Mouse (Mus musculus) intestine, embryonic 14.5 days (tissue): ENCODE results near the gene Fancg. TPM values are rescaled to one million over a fixed set of nuclear protein-coding genes. Genes with fewer than 3 reads are reported as not detected.

Experiments used
- ATAC-seq: fragments of 200-750 bp; cut with Nextera tagmentation; replicated peaks from 2 replicates; pipeline ENCODE4 v1.8.0; 2017; ENCODE audit warnings: low read depth, moderate number of reproducible peaks, moderate TSS enrichment, moderate library complexity; ENCODE audit not compliant: low FRiP score, low TSS enrichment
- DNase-seq: peaks from one replicate; pipeline ENCODE4 v3.0.0-alpha.2; 2018; ENCODE audit warnings: low spot score
- H3K27ac ChIP-seq: fragments of 300-500 bp; sonication (generic); 2 replicates; pipeline ENCODE4 v1.5.1; 2014; ENCODE audit warnings: low read depth, mild to moderate bottlenecking, control low read depth
- H3K27me3 ChIP-seq: fragments of 300-500 bp; sonication (generic); replicated peaks from 2 replicates; pipeline ENCODE4 v1.6.1; 2014; ENCODE audit warnings: low read length, control low read depth; ENCODE audit not compliant: control insufficient read depth, insufficient read depth
- H3K36me3 ChIP-seq: fragments of 300-500 bp; sonication (generic); 2 replicates; pipeline ENCODE4 v1.6.1; 2014; ENCODE audit warnings: low read length, control low read depth; ENCODE audit not compliant: control insufficient read depth, insufficient read depth
- H3K4me1 ChIP-seq: fragments of 300-500 bp; sonication (generic); replicated peaks from 2 replicates; pipeline ENCODE4 v1.6.1; 2014; ENCODE audit warnings: low read length, control low read depth, mixed read lengths; ENCODE audit not compliant: control insufficient read depth, insufficient read depth
- H3K4me2 ChIP-seq: fragments of 300-500 bp; sonication (generic); 2 replicates; pipeline ENCODE4 v1.6.1; 2014; ENCODE audit warnings: low read length
- H3K4me3 ChIP-seq: fragments of 300-500 bp; sonication (generic); 2 replicates; pipeline ENCODE4 v1.5.1; 2014; ENCODE audit warnings: low read depth, low read length, control low read depth, mixed read lengths
- H3K9ac ChIP-seq: fragments of 300-500 bp; sonication (generic); 2 replicates; pipeline ENCODE4 v1.6.1; 2014; ENCODE audit warnings: mild to moderate bottlenecking, low read length
- H3K9me3 ChIP-seq: fragments of 300-500 bp; sonication (generic); 2 replicates; pipeline ENCODE4 v1.6.1; 2016; ENCODE audit warnings: low read length, control low read depth; ENCODE audit not compliant: control insufficient read depth
- WGBS: fragments of 180-500 bp; shearing (Covaris S2); extraction: QIAGEN DNeasy Blood & Tissue Kit; methylation state at CpG from one replicate; pipeline ENCODE4 v1.1.7; 2014; 5-methylcytosine and 5-hydroxymethylcytosine counted together
- polyA plus RNA-seq: library from polyadenylated mRNA; unstranded; fragments of >200 nt; fragmentation: Nextera tagmentation; extraction: Ambion mirVana; gene quantifications from 2 replicates; pipeline ENCODE4 v1.2.1, GENCODE M21; 2014

The Fancg gene
- 16.6 and 17.8 TPM in 2 replicates for polyA plus RNA-seq

DNA sequence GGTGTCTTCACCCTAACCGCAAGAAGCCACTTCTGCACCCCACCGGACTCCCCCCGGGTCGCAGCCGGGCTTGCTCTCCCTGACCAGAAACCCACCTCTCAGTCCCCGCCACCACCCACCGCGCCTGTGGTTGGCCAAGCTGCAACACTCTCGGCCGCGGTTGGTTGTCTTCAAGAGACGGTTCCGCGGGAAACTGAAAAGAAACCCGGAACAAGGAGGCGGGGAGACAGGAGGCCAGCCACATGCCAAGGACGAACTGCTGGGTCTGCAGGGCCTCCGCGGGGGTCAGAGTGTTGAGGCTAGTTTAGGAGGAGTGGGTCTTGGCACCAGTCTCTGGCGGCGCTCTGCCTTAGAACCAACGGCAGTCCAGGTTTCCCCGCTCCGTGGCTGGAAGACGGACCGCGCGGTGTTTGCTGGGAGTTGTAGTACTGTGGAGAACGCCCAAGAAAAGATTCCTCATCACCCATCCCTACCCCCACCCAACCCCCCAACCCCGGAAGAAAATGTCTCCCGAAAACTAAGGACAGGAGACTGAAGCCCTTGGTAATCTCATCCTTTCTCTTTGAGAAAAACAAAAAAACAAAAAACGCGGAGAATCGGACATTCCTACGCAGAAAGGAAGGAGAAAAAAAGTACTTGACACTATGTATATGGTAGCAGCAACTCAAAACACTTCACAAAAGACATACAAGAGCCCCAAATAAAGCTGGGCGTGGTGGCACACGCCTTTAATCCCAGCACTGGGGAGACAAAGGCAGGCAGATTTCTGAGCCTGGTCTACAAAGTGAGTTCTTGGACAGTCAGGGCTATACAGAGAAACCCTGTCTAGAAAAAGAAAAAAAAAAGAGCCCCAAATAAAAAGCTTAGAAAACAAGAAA lies at the start of gene Fancg:
Fancg (minus strand) TSS at position 346 of the 878 bp plus-strand sequence.
- Histone ChIP-seq H3K27me3 (no peaks in the 10 kb centered on the region), H3K27ac (peak within 1 kb of the TSS; percentile 43; the same call in 1 of the 2 replicates), H3K9me3 (no peaks in the 10 kb centered on the region), H3K4me2 (peak within 1 kb of the TSS; percentile 92), H3K4me1 (peaks cover 5% of the 10 kb centered on the region; the same call in 1 of the 2 replicates), H3K4me3 (peak within 1 kb of the TSS; percentile 83), H3K9ac (peak within 1 kb of the TSS; percentile 65), H3K36me3 (0 out of 2 replicates have a peak, but pooled peaks cover 8% of the 10 kb centered on the region)
- DNase-seq (peak; percentile 94), ATAC-seq (peak; percentile 90)
- 2% methylated on average over 37 of the region's 37 CpGs for WGBS

DNA sequence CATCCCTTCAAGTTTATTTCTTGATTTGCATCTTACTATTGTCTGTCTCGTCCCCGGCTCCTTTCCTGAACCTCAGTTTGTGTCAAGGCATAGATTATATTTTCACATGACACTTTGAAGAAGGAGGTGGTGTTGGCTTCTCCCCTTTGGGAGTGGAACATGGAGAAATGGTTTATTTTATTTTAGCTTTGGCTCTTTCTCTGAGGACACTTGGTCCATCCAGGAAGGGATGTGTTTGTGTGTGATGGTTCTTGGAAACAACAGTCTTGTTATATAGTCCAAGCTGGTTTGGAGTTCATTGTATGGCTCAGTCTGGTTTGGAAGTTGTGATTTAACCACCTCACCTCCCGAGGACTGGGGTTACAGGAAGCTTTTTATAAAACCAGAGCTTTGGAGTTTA lies 49.4 kb upstream of the Fancg start:
- H3K36me3 ChIP-seq, result no peaks in the 10 kb centered on the region
- peak overlapping the region; percentile 93 for H3K4me2 ChIP-seq
- H3K27me3 ChIP-seq, result peaks cover 26% of the 10 kb centered on the region
- no peak for DNase-seq
- H3K4me3 ChIP-seq, result peak overlapping the region; percentile 52
- H3K9me3 ChIP-seq, result no peaks in the 10 kb centered on the region
- 41% methylated on average over 3 of the region's 3 CpGs for WGBS
- H3K27ac ChIP-seq, result no peak overlapping the region
- no peak overlapping the region for H3K9ac ChIP-seq
- ATAC-seq, result no peak
- 0 out of 2 replicates have a peak, but pooled peaks cover 3% of the 10 kb centered on the region for H3K4me1 ChIP-seq

GRCm38 (mm10) chr4:43058753-43059654 lies 48.7 kb upstream of the Fancg start, which contains the start of gene Unc13b:
Unc13b (plus strand) TSS chr4:43058953.
- H3K4me1 ChIP-seq, result 0 out of 2 replicates have a peak, but pooled peaks cover 3% of the 10 kb centered on the region
- DNase-seq, result peak; percentile 92
- peak within 1 kb of the TSS; percentile 52 for H3K4me3 ChIP-seq
- H3K36me3 ChIP-seq, result no peaks in the 10 kb centered on the region
- ATAC-seq, result peak; percentile 98
- H3K4me2 ChIP-seq, result peak within 1 kb of the TSS; percentile 93
- H3K9ac ChIP-seq, result peak within 1 kb of the TSS; percentile 51
- H3K27ac ChIP-seq, result peak within 1 kb of the TSS; percentile 80
- no peaks in the 10 kb centered on the region for H3K9me3 ChIP-seq
- peaks cover 26% of the 10 kb centered on the region for H3K27me3 ChIP-seq
- under 1% methylated on average over 90 of the region's 90 CpGs for WGBS

DNA sequence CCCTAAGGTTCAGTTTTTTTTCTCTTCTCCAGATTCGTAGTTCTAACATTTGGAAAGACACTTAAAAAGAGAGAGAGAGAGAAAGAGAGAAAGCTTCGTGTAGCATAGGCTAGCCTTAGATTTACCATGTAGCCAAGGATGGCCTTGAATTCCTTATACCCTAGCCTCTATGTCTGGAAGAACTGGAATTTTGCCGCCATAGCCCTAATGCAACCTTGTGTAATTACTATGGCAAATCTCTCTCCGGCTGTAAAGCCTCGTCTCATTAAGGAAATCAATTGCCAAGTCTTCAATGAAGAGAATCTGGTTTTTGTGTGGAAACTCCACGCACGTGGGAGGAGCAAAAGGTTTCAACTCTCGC lies 48.1 kb upstream of the Fancg start:
- H3K4me2 ChIP-seq, result peak overlapping the region; percentile 93
- H3K4me1 ChIP-seq, result 0 out of 2 replicates have a peak, but pooled peaks cover 3% of the 10 kb centered on the region
- H3K27me3 ChIP-seq, result peaks cover 26% of the 10 kb centered on the region
- no peak overlapping the region for H3K27ac ChIP-seq
- H3K9ac ChIP-seq, result no peak overlapping the region
- ATAC-seq (no peak), DNase-seq (no peak)
- 21% methylated on average over 8 of the region's 8 CpGs for WGBS
- H3K9me3 ChIP-seq, result no peaks in the 10 kb centered on the region
- no peaks in the 10 kb centered on the region for H3K36me3 ChIP-seq
- peak overlapping the region; percentile 52 for H3K4me3 ChIP-seq

GRCm38 (mm10) chr4:43057654-43058053 lies 47.3 kb upstream of the Fancg start:
- H3K4me3 ChIP-seq, result no peak overlapping the region
- ATAC-seq, result no peak
- DNase-seq, result no peak
- H3K27me3 ChIP-seq, result peaks cover 26% of the 10 kb centered on the region
- no peak overlapping the region for H3K4me2 ChIP-seq
- no peaks in the 10 kb centered on the region for H3K36me3 ChIP-seq
- H3K4me1 ChIP-seq, result 0 out of 2 replicates have a peak, but pooled peaks cover 3% of the 10 kb centered on the region
- 94% methylated on average over 5 of the region's 5 CpGs for WGBS
- H3K9me3 ChIP-seq, result no peaks in the 10 kb centered on the region
- H3K9ac ChIP-seq, result no peak overlapping the region
- no peak overlapping the region for H3K27ac ChIP-seq

DNA sequence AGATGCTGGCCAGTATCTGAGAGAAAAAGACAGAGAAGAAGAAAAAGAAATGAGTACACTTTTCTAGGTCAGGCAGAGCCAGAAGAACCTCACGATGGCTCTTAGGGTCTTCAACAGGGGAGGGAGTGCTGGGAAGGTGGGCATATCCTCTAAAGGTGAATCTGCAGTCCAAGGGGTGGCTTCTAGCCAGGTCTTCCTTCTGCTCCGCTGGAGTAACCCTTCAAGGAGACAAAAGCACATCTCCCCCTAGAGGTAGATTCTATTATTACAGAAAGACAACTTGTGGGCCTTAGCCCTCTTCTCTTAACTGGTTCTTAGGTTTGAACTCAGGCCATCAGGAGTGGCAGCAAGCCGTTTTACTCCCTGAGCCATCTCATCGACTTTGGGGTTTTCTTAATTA lies 42.3 kb upstream of the Fancg start:
- no peak overlapping the region for H3K27ac ChIP-seq
- H3K36me3 ChIP-seq, result no peaks in the 10 kb centered on the region
- H3K9me3 ChIP-seq, result no peaks in the 10 kb centered on the region
- H3K4me3 ChIP-seq, result no peak overlapping the region
- no peak overlapping the region for H3K4me2 ChIP-seq
- H3K4me1 ChIP-seq, result no peaks in the 10 kb centered on the region
- no peaks in the 10 kb centered on the region for H3K27me3 ChIP-seq
- 11% methylated on average over 4 of the region's 4 CpGs for WGBS
- H3K9ac ChIP-seq, result no peak overlapping the region
- no peak for ATAC-seq
- DNase-seq, result peak; percentile 60

- ATAC-seq (no peak), DNase-seq (peak; percentile 68)
- no peak overlapping the region for H3K4me3 ChIP-seq
- H3K4me2 ChIP-seq, result no peak overlapping the region; the same call in 1 of the 2 replicates
- H3K9ac ChIP-seq, result no peak overlapping the region
- no peak overlapping the region for H3K27ac ChIP-seq
- H3K27me3 ChIP-seq, result no peaks in the 10 kb centered on the region
- no peaks in the 10 kb centered on the region for H3K36me3 ChIP-seq
- H3K9me3 ChIP-seq, result no peaks in the 10 kb centered on the region
- WGBS, result 7% methylated on average over 5 of the region's 5 CpGs
- peaks cover 21% of the 10 kb centered on the region for H3K4me1 ChIP-seq
Observed at GRCm38 (mm10) chr4:43047231-43047630, 36.9 kb upstream of the Fancg start.

- no peak overlapping the region for H3K4me3 ChIP-seq
- WGBS, result 55% methylated on average over 5 of the region's 5 CpGs
Observed at GRCm38 (mm10) chr4:43046607-43047006, 36.3 kb upstream of the Fancg start.

More at GRCm38 (mm10) chr4:43046607-43047006, 36.3 kb upstream of the Fancg start:
- Histone ChIP-seq H3K9ac (no peak overlapping the region), H3K27ac (no peak overlapping the region), H3K36me3 (no peaks in the 10 kb centered on the region), H3K27me3 (no peaks in the 10 kb centered on the region), H3K4me2 (no peak overlapping the region; the same call in 1 of the 2 replicates), H3K9me3 (no peaks in the 10 kb centered on the region), H3K4me1 (peaks cover 21% of the 10 kb centered on the region)
- ATAC-seq (no peak), DNase-seq (no peak)
